Mouse (Mus musculus): Measurements from ENCODE around the gene Itgam. TPM values are rescaled to one million over a fixed set of nuclear protein-coding genes. Genes with fewer than 3 reads are reported as not detected.
"Not testable (repeated sequence)": the region's sequence is repeated elsewhere in the genome, so short reads cannot be mapped to it uniquely, and the experiment has no call there.

Gene Itgam
- polyA plus RNA-seq, 1 experiment from 2014 or later, result 0.70 TPM

GRCm38 (mm10) chr7:128154076-128154475 is 91.6 kb downstream of the Itgam start, which contains the start of gene Itgad:
Gene Itgad (plus strand): TSS chr7:128154376.
- Histone ChIP-seq H3K27me3 (replicated peaks; ENCODE audit: control insufficient read depth, insufficient read depth, low read length) (no peaks in the 10 kb centered on the region), H3K36me3 (ENCODE audit: control insufficient read depth, insufficient read depth) (no peaks in the 10 kb centered on the region), H3K9me3 (ENCODE audit: control insufficient read depth) (no peaks in the 10 kb centered on the region), H3K4me3 (ENCODE audit: low read depth, low read length) (no peak within 1 kb of the TSS), H3K27ac (ENCODE audit: low read depth, low read length) (no peak within 1 kb of the TSS), H3K9ac (ENCODE audit: low read depth, low read length) (no peak within 1 kb of the TSS), H3K4me2 (replicated peaks; ENCODE audit: low read depth) (no peak within 1 kb of the TSS; the same call in 1 of the 2 replicates), H3K4me1 (replicated peaks; ENCODE audit: control insufficient read depth, insufficient read depth, low read length) (no peaks in the 10 kb centered on the region)
- 94% methylated on average over 21 of the region's 21 CpGs for WGBS
- ATAC-seq, result no peak
- no peak for TF ChIP-seq CTCF (IDR thresholded peaks at IDR 0.05; ENCODE audit: low read depth)

GRCm38 (mm10) chr7:128154924-128155323 is 92.5 kb downstream of the Itgam start:
- H3K4me3 ChIP-seq (ENCODE audit: low read depth, low read length), result no peak overlapping the region
- H3K4me2 ChIP-seq (replicated peaks; ENCODE audit: low read depth), result no peak overlapping the region; the same call in 1 of the 2 replicates
- no peaks in the 10 kb centered on the region for H3K27me3 ChIP-seq (replicated peaks; ENCODE audit: control insufficient read depth, insufficient read depth, low read length)
- 34% methylated on average over 10 of the region's 10 CpGs for WGBS
- H3K4me1 ChIP-seq (replicated peaks; ENCODE audit: control insufficient read depth, insufficient read depth, low read length), result no peaks in the 10 kb centered on the region
- H3K9ac ChIP-seq (ENCODE audit: low read depth, low read length), result no peak overlapping the region
- TF ChIP-seq CTCF (IDR thresholded peaks at IDR 0.05; ENCODE audit: low read depth), result no peak
- H3K9me3 ChIP-seq (ENCODE audit: control insufficient read depth), result no peaks in the 10 kb centered on the region
- ATAC-seq, result 0 out of 2 replicates have a peak, but pooled peaks have one; percentile 22
- H3K36me3 ChIP-seq (ENCODE audit: control insufficient read depth, insufficient read depth), result no peaks in the 10 kb centered on the region
- H3K27ac ChIP-seq (ENCODE audit: low read depth, low read length), result no peak overlapping the region

- H3K36me3 ChIP-seq (ENCODE audit: control insufficient read depth, insufficient read depth); H3K4me2 ChIP-seq (replicated peaks; ENCODE audit: low read depth); H3K9ac ChIP-seq (ENCODE audit: low read depth, low read length); H3K4me3 ChIP-seq (ENCODE audit: low read depth, low read length); ATAC-seq; H3K27ac ChIP-seq (ENCODE audit: low read depth, low read length); H3K9me3 ChIP-seq (ENCODE audit: control insufficient read depth); H3K4me1 ChIP-seq (replicated peaks; ENCODE audit: control insufficient read depth, insufficient read depth, low read length); H3K27me3 ChIP-seq (replicated peaks; ENCODE audit: control insufficient read depth, insufficient read depth, low read length): not testable (repeated sequence)
- 53% methylated on average over 8 of the region's 8 CpGs for WGBS
These were observed 96.4 kb downstream of the Itgam start for GRCm38 (mm10) chr7:128158688-128159354.

GRCm38 (mm10) chr7:128164001-128164400 is 101.6 kb downstream of the Itgam start:
- H3K4me3 ChIP-seq (ENCODE audit: low read depth, low read length), result no peak overlapping the region
- TF ChIP-seq CTCF (IDR thresholded peaks at IDR 0.05; ENCODE audit: low read depth), result no peak
- H3K9ac ChIP-seq (ENCODE audit: low read depth, low read length), result no peak overlapping the region
- no peak for ATAC-seq
- WGBS, result 93% methylated on average over 4 of the region's 4 CpGs
- H3K4me2 ChIP-seq (replicated peaks; ENCODE audit: low read depth), result no peak overlapping the region
- H3K27ac ChIP-seq (ENCODE audit: low read depth, low read length), result no peak overlapping the region
- H3K4me1 ChIP-seq (replicated peaks; ENCODE audit: control insufficient read depth, insufficient read depth, low read length), result no peaks in the 10 kb centered on the region
- H3K27me3 ChIP-seq (replicated peaks; ENCODE audit: control insufficient read depth, insufficient read depth, low read length), result no peaks in the 10 kb centered on the region
- no peaks in the 10 kb centered on the region for H3K36me3 ChIP-seq (ENCODE audit: control insufficient read depth, insufficient read depth)
- H3K9me3 ChIP-seq (ENCODE audit: control insufficient read depth), result no peaks in the 10 kb centered on the region

GRCm38 (mm10) chr7:128166391-128166790 is 104.0 kb downstream of the Itgam start:
- H3K27me3 ChIP-seq (replicated peaks; ENCODE audit: control insufficient read depth, insufficient read depth, low read length), result no peaks in the 10 kb centered on the region
- H3K4me2 ChIP-seq (replicated peaks; ENCODE audit: low read depth), result no peak overlapping the region
- H3K4me1 ChIP-seq (replicated peaks; ENCODE audit: control insufficient read depth, insufficient read depth, low read length), result no peaks in the 10 kb centered on the region
- no peak for TF ChIP-seq CTCF (IDR thresholded peaks at IDR 0.05; ENCODE audit: low read depth)
- no peak overlapping the region for H3K9ac ChIP-seq (ENCODE audit: low read depth, low read length)
- H3K27ac ChIP-seq (ENCODE audit: low read depth, low read length), result no peak overlapping the region
- no peaks in the 10 kb centered on the region for H3K9me3 ChIP-seq (ENCODE audit: control insufficient read depth)
- 64% methylated on average over 7 of the region's 7 CpGs for WGBS
- no peak overlapping the region for H3K4me3 ChIP-seq (ENCODE audit: low read depth, low read length)
- no peak for ATAC-seq
- no peaks in the 10 kb centered on the region for H3K36me3 ChIP-seq (ENCODE audit: control insufficient read depth, insufficient read depth)

Other genes with a start within 250 kb of the Itgam start
- gene Stx4a, start 238.3 kb upstream of the Itgam start, polyA plus RNA-seq (2015; fragmentation: Nextera tagmentation; extraction: Ambion mirVana), result 38.9 and 46.6 TPM in 2 replicates
- 0.74 and 1.1 TPM in 2 replicates for gene Stx1b, start 238.1 kb upstream of the Itgam start, polyA plus RNA-seq (2015; fragmentation: Nextera tagmentation; extraction: Ambion mirVana)
- gene Zfp646, start 186.4 kb upstream of the Itgam start, polyA plus RNA-seq (2015; fragmentation: Nextera tagmentation; extraction: Ambion mirVana), result 4.5 and 5.4 TPM in 2 replicates
- 5.4 and 6.1 TPM in 2 replicates for gene Zfp668, start 185.8 kb upstream of the Itgam start, polyA plus RNA-seq (2015; fragmentation: Nextera tagmentation; extraction: Ambion mirVana)
- gene Prss53, start 171.7 kb upstream of the Itgam start, polyA plus RNA-seq (2015; fragmentation: Nextera tagmentation; extraction: Ambion mirVana), result 2.4 and 2.9 TPM in 2 replicates
- not detected in 2 replicates for gene Gm21974, start 167.2 kb upstream of the Itgam start, polyA plus RNA-seq (2015; fragmentation: Nextera tagmentation; extraction: Ambion mirVana)
- gene Vkorc1, start 167.0 kb upstream of the Itgam start, polyA plus RNA-seq (2015; fragmentation: Nextera tagmentation; extraction: Ambion mirVana), result 194 and 219 TPM in 2 replicates
- 94.0 and 94.2 TPM in 2 replicates for gene Bckdk, start 158.6 kb upstream of the Itgam start, polyA plus RNA-seq (2015; fragmentation: Nextera tagmentation; extraction: Ambion mirVana)
- 17.4 and 18.0 TPM in 2 replicates for gene Kat8, start 150.1 kb upstream of the Itgam start, polyA plus RNA-seq (2015; fragmentation: Nextera tagmentation; extraction: Ambion mirVana)
- 63.0 and 64.4 TPM in 2 replicates for gene Prss8, start 132.5 kb upstream of the Itgam start, polyA plus RNA-seq (2015; fragmentation: Nextera tagmentation; extraction: Ambion mirVana)
- 6.3 and 6.6 TPM in 2 replicates for gene Prss36, start 115.9 kb upstream of the Itgam start, polyA plus RNA-seq (2015; fragmentation: Nextera tagmentation; extraction: Ambion mirVana)
- gene Fus, start 95.2 kb upstream of the Itgam start, polyA plus RNA-seq (2015; fragmentation: Nextera tagmentation; extraction: Ambion mirVana), result 120 and 132 TPM in 2 replicates
- gene Pycard, start 68.8 kb upstream of the Itgam start, polyA plus RNA-seq (2015; fragmentation: Nextera tagmentation; extraction: Ambion mirVana), result 537 and 545 TPM in 2 replicates
- gene Trim72, start 58.7 kb upstream of the Itgam start, polyA plus RNA-seq (2015; fragmentation: Nextera tagmentation; extraction: Ambion mirVana), result 0.29 and 0.47 TPM in 2 replicates
- not detected in 2 replicates for gene Gm49368, start within 50 bp of the Itgam start, polyA plus RNA-seq (2015; fragmentation: Nextera tagmentation; extraction: Ambion mirVana)
- 1.6 TPM in 2 replicates for gene Itgax, start 66.9 kb downstream of the Itgam start, polyA plus RNA-seq (2015; fragmentation: Nextera tagmentation; extraction: Ambion mirVana)
- gene Itgad, start 91.7 kb downstream of the Itgam start, polyA plus RNA-seq (2015; fragmentation: Nextera tagmentation; extraction: Ambion mirVana), result not detected in 2 replicates
- 0.24 and 0.90 TPM in 2 replicates for gene Cox6a2, start 143.7 kb downstream of the Itgam start, polyA plus RNA-seq (2015; fragmentation: Nextera tagmentation; extraction: Ambion mirVana)
- gene Armc5, start 174.7 kb downstream of the Itgam start, polyA plus RNA-seq (2015; fragmentation: Nextera tagmentation; extraction: Ambion mirVana), result 12.1 and 14.0 TPM in 2 replicates
- 3.6 and 4.2 TPM in 2 replicates for gene 9130023H24Rik, start 175.4 kb downstream of the Itgam start, polyA plus RNA-seq (2015; fragmentation: Nextera tagmentation; extraction: Ambion mirVana)
- gene Tgfb1i1, start 184.2 kb downstream of the Itgam start, polyA plus RNA-seq (2015; fragmentation: Nextera tagmentation; extraction: Ambion mirVana), result 111 and 113 TPM in 2 replicates
- gene Slc5a2, start 203.0 kb downstream of the Itgam start, polyA plus RNA-seq (2015; fragmentation: Nextera tagmentation; extraction: Ambion mirVana), result not detected in 2 replicates
- 32.6 and 34.7 TPM in 2 replicates for gene BC017158, start 235.5 kb downstream of the Itgam start, polyA plus RNA-seq (2015; fragmentation: Nextera tagmentation; extraction: Ambion mirVana)

All from intestine, postnatal 0 days (tissue).